Mouse (Mus musculus): ENCODE measurements around the gene Slc25a51.

GRCm38 (mm10) chr4:45443652-45444051, 35.1 kb upstream of the Slc25a51 start:
- TF ChIP-seq CTCF (IDR thresholded peaks at IDR 0.05; ENCODE audit: extremely low read depth, insufficient read depth, low read length) (no peak), POLR2A (IDR thresholded peaks at IDR 0.05; ENCODE audit: extremely low read depth, insufficient read depth, low read length) (no peak)
